Comparison of ENCODE assay signal across 9 mouse cellular contexts in genomic region chr10:77131536-77131935, GRCm38 (mm10). TPM values are rescaled to one million over a fixed set of nuclear protein-coding genes. Genes with fewer than 3 reads are reported as not detected.
A peak's percentile ranks its signal among the peaks of the same experiment; 100 is the strongest.
DNase-seq lines count a peak whose midpoint lies in the region; ATAC-seq and TF ChIP-seq lines count a peak whose summit lies in the region.
"Had no signal": no experiment of that assay in that cellular context is flagged by ENCODE, and none has a peak within 500 bp of the region (broad histone marks: within the 10 kb centered on the region; RNA-seq: fewer than 3 reads in every experiment).

No protein-coding gene starts in this region.

- peak; percentile 24 for DNase-seq in cerebellum, adult 9-11 months
- no peak for DNase-seq in cerebellum, adult 18-20 months
- no peak for DNase-seq in limb, embryonic 10.5 days (ENCODE audit: low spot score)
- no peak for DNase-seq in right cerebral cortex, postnatal 4 days

- no peaks in the 10 kb centered on the region for H3K9me3 ChIP-seq in hindbrain, embryonic 15.5 days
- H3K9me3 ChIP-seq in hindbrain, embryonic 16.5 days (ENCODE audit: control insufficient read depth, low read length): no peaks in the 10 kb centered on the region
- H3K9me3 ChIP-seq in E14TG2a.4 (ENCODE audit: low read length): no peaks in the 10 kb centered on the region
- H3K9me3 ChIP-seq in limb, embryonic 10.5 days (replicated peaks): no peaks in the 10 kb centered on the region

- H3K27me3 ChIP-seq in hindbrain, embryonic 15.5 days: no peaks in the 10 kb centered on the region
- H3K27me3 ChIP-seq in hindbrain, embryonic 16.5 days (replicated peaks; ENCODE audit: control insufficient read depth, insufficient read depth, low read length): no peaks in the 10 kb centered on the region
- no peaks in the 10 kb centered on the region for H3K27me3 ChIP-seq in E14TG2a.4 (ENCODE audit: insufficient read depth, low read length)
- no peaks in the 10 kb centered on the region for H3K27me3 ChIP-seq in limb, embryonic 10.5 days (ENCODE audit: low read depth, poor library complexity, severe bottlenecking)

- H3K27ac ChIP-seq in hindbrain, embryonic 15.5 days (replicated peaks): no peak overlapping the region
- no peak overlapping the region; the same call in 1 of the 2 replicates for H3K27ac ChIP-seq in hindbrain, embryonic 16.5 days (ENCODE audit: low read depth, low read length)
- H3K27ac ChIP-seq in limb, embryonic 10.5 days: peak overlapping the region; percentile 78

- H3K36me3 ChIP-seq in hindbrain, embryonic 15.5 days: no peaks in the 10 kb centered on the region
- no peaks in the 10 kb centered on the region for H3K36me3 ChIP-seq in hindbrain, embryonic 16.5 days (ENCODE audit: control insufficient read depth, insufficient read depth, low read length)
- H3K36me3 ChIP-seq in E14TG2a.4 (ENCODE audit: insufficient read depth, low read length): peaks cover 43% of the 10 kb centered on the region
- H3K36me3 ChIP-seq in limb, embryonic 10.5 days: peaks cover 8% of the 10 kb centered on the region

- no peak overlapping the region for H3K9ac ChIP-seq in hindbrain, embryonic 15.5 days
- H3K9ac ChIP-seq in hindbrain, embryonic 16.5 days (ENCODE audit: low read depth, low read length): no peak overlapping the region; the same call in 1 of the 2 replicates

- WGBS in hindbrain, embryonic 15.5 days: 37% methylated on average over 6 of the region's 6 CpGs
- WGBS in hindbrain, embryonic 16.5 days: 40% methylated on average over 6 of the region's 6 CpGs
- WGBS in limb, embryonic 10.5 days: 48% methylated on average over 6 of the region's 6 CpGs

- TF ChIP-seq CTCF in E14TG2a.4 (conservative IDR thresholded peaks at IDR 0.05; ENCODE audit: low read length): no peak

- ATAC-seq in hindbrain, embryonic 15.5 days (ENCODE audit: low FRiP score, low read depth): 0 out of 2 replicates have a peak, but pooled peaks have one; percentile 17
- no peak for ATAC-seq in hindbrain, embryonic 16.5 days
- ATAC-seq in frontal cortex, adult (ENCODE audit: low TSS enrichment): no peak
- ATAC-seq: inflammation-experienced regulatory T-cells, adult 6 months had no signal

- H3K4me2 ChIP-seq in hindbrain, embryonic 15.5 days: no peak overlapping the region
- H3K4me2 ChIP-seq in hindbrain, embryonic 16.5 days (ENCODE audit: low read length): no peak overlapping the region

- H3K4me1 ChIP-seq in hindbrain, embryonic 15.5 days (replicated peaks): peaks cover 33% of the 10 kb centered on the region
- H3K4me1 ChIP-seq in hindbrain, embryonic 16.5 days (ENCODE audit: control insufficient read depth, insufficient read depth, low read depth, low read length): peaks cover 16% of the 10 kb centered on the region
- peaks cover 94% of the 10 kb centered on the region for H3K4me1 ChIP-seq in E14TG2a.4 (replicated peaks; ENCODE audit: low read depth, low read length)
- H3K4me1 ChIP-seq in limb, embryonic 10.5 days: peaks cover 62% of the 10 kb centered on the region

- no peak overlapping the region for H3K4me3 ChIP-seq in hindbrain, embryonic 15.5 days
- no peak overlapping the region for H3K4me3 ChIP-seq in hindbrain, embryonic 16.5 days (ENCODE audit: low read length)
- peak overlapping the region; percentile 55 for H3K4me3 ChIP-seq in E14TG2a.4 (replicated peaks; ENCODE audit: low read length)
- 0 out of 2 replicates have a peak overlapping the region, but pooled peaks have one; percentile 2 for H3K4me3 ChIP-seq in limb, embryonic 10.5 days

RNA-seq across cellular contexts. Expression of gene Col18a1, which starts 34.8 kb away (rescaled TPM):
- 39.2 and 40.0 TPM in 2 replicates for polyA plus RNA-seq in hindbrain, embryonic 15.5 days (2015; fragmentation: Nextera tagmentation; extraction: Ambion mirVana)
- 26.4 and 41.9 TPM in 2 replicates for polyA plus RNA-seq in hindbrain, embryonic 16.5 days (2015; fragmentation: Nextera tagmentation; extraction: Ambion mirVana)
- 149 and 159 TPM in 2 replicates for polyA plus RNA-seq in limb, embryonic 10.5 days (2016; fragmentation: Nextera tagmentation; extraction: Ambion mirVana)

Comparison
In these comparisons a context has a peak if more than half of its experiments do, and no peak if none do; other contexts are left out.
1. H3K4me3 ChIP-seq: peak in E14TG2a.4 (single experiment) and limb, embryonic 10.5 days (single experiment); none in hindbrain, embryonic 15.5 days (single experiment) and hindbrain, embryonic 16.5 days (single experiment).